Mouse (Mus musculus) frontal cortex, adult 2 months (tissue): ENCODE measurements around the gene Sema4b. TPM values are rescaled to one million over a fixed set of nuclear protein-coding genes. Genes with fewer than 3 reads are reported as not detected.

Experiments used
- DNase-seq, 2 experiments: peaks; one replicate each; pipeline ENCODE4 v3.0.0; 2022; ENCODE audit warnings: low spot score in 1 of 2; ENCODE audit errors: extremely low spot score in 1 of 2
- polyA plus RNA-seq: library from polyadenylated mRNA; depleted of rRNA; stranded (reverse); fragments of >200 nt; gene quantifications from 2 replicates; pipeline ENCODE4 v1.2.3, GENCODE M21; 2012; rRNA removed

The Sema4b gene
- polyA plus RNA-seq, 1 experiment: 15.9 TPM

DNA sequence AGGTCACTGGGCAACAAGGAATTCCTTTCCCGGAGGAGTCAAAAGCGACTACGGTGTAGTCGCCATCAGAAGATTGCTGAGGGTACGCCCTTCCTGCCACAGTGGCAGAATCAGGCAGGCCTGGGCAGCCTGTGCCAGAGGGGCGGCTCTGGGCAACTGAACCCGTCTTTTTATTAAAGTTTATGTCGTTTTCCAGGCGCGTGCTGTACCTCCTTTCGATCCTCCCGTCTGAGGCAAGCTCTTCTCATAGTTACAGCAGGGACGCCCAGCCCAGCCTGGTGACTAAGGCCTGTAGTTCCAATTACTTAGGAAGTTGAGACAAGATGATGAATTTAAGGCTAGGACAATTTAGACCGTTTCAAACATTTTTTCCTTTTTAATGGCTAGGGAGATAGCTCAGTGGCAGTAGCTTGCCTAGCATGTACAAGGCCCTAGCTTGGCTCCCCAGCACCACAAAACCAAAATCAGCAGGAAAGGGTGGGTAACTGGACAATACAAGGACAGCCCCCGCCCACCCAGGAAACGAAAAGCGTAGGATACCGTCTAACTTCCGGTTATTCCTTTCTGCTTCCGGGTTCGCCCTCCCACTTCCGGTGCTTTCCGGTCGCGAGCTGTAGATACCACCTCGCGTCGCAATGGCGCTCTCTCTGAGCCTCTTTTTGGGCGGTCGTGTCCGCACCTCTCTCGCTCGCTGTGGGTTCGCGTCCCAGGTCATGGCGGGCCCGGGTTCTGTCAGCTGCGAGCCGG lies 74.2 kb downstream of the Sema4b start, which contains the start of gene Ngrn:
Ngrn (plus strand) TSS at position 591 of the 747 bp plus-strand sequence.
- DNase-seq: peak; percentile 71 to 90

DNA sequence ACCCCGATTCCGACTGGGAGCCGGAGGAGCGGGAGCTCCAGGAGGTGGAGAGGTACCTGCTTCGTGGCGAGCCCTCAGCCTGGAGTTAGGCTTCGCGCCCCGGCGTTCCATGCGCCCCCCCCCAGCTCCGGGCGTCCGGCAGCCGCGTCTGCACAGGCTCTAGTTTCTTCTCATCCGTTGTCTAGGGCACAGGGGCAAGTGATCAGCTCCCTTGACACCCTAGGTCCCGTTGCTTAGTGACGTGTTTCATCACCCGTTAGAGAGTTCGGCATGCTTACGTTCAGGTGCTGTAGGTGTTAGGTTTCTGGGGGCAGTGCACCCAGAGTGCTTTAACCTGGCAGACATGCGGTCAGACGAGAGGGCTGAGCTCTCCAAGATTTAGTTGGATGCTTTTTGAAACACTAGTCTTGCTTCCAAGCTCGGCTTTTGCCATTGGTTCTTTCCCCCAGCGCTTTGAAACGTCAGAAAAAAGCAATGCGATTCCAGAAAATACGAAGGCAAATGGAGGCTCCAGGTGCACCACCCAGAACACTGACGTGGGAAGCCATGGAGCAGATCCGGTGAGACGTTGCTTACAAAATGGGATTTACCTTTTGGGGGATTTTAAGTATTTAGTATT lies 74.8 kb downstream of the Sema4b start:
- DNase-seq: peak in 1 of 2 experiments; percentile 40

- DNase-seq: no peak
Measured at GRCm38 (mm10) chr7:80264606-80265005, 78.0 kb downstream of the Sema4b start.

DNA sequence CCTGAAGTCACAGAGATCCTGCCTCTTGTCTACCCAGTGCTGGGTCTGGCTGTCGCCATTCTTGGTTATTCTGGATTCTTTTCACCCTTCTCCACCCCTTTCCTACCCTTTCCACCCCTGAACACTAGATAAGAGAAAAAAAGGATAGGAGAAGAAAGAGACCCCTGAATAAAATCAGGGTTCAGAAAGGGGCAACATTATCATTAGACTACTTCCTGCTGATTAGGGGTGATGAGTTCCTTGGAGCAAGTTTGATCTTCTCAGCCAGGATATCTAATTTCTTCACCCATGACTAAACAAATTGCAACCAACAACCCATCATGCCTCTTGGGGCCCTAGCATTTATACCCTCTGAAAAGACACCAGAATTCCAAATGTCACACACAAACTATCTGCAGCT lies 81.1 kb downstream of the Sema4b start:
- no peak for DNase-seq

- DNase-seq: peak; percentile 86 to 99
Measured at GRCm38 (mm10) chr7:80268897-80269750, 82.5 kb downstream of the Sema4b start, which contains the start of gene Vps33b. Gene Vps33b, plus strand, starts transcription at chr7:80269649.

DNA sequence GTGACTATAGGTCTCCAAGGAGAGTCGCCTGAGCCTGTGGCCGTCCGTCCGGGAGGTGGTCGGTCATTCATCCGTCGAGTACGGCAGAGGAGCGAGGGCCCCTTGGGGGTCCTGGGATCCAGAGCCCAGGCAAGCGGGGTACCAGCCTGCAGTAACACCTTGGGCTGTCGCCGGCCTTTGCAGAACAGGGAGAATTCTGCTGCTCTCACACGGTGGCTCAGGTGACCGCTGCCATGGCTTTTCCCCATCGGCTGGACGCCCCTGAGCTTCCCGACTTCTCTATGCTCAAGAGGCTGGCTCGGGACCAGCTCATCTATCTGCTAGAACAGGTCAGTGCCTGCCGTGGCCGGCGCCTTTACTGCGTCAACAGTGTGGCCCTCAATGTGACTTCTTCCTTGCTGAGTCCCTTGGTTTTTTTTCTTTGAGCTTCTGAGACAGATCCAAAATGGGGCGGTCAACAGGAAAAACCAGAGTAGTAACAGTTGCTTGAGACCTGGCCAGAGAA lies 83.2 kb downstream of the Sema4b start:
- no peak for DNase-seq

- DNase-seq: no peak
Measured at GRCm38 (mm10) chr7:80273456-80273855, 86.8 kb downstream of the Sema4b start.

Other genes starting within 250 kb of the Sema4b start
- gene Zfp710, start 162.0 kb upstream of the Sema4b start, polyA plus RNA-seq: 19.5 and 20.2 TPM in 2 replicates
- gene Idh2, start 71.4 kb upstream of the Sema4b start, polyA plus RNA-seq: 97.6 and 107 TPM in 2 replicates
- gene Cib1, start 46.0 kb downstream of the Sema4b start, polyA plus RNA-seq: 31.0 and 32.0 TPM in 2 replicates
- gene Gdpgp1, start 46.0 kb downstream of the Sema4b start, polyA plus RNA-seq: 2.8 and 3.2 TPM in 2 replicates
- 0.90 and 1.7 TPM in 2 replicates for gene Ttll13, start 59.5 kb downstream of the Sema4b start, polyA plus RNA-seq
- 62.9 and 64.6 TPM in 2 replicates for gene Ngrn, start 74.4 kb downstream of the Sema4b start, polyA plus RNA-seq
- 26.2 and 27.3 TPM in 2 replicates for gene Vps33b, start 82.8 kb downstream of the Sema4b start, polyA plus RNA-seq
- 1.9 and 2.3 TPM in 2 replicates for gene Prc1, start 107.6 kb downstream of the Sema4b start, polyA plus RNA-seq
- gene Rccd1, start 137.6 kb downstream of the Sema4b start, polyA plus RNA-seq: 21.1 and 23.6 TPM in 2 replicates
- 51.4 and 52.5 TPM in 2 replicates for gene Unc45a, start 154.2 kb downstream of the Sema4b start, polyA plus RNA-seq
- 46.8 and 61.2 TPM in 2 replicates for gene Hddc3, start 156.3 kb downstream of the Sema4b start, polyA plus RNA-seq
- gene Man2a2, start 184.5 kb downstream of the Sema4b start, polyA plus RNA-seq: 123 and 129 TPM in 2 replicates
- 5.4 and 6.1 TPM in 2 replicates for gene Fes, start 201.1 kb downstream of the Sema4b start, polyA plus RNA-seq
- gene Furin, start 218.6 kb downstream of the Sema4b start, polyA plus RNA-seq: 24.2 and 26.3 TPM in 2 replicates